Mouse (Mus musculus): ENCODE results near the gene Cst13. TPM values are rescaled to one million over a fixed set of nuclear protein-coding genes. Genes with fewer than 3 reads are reported as not detected.
A peak's percentile ranks its signal among the peaks of the same experiment; 100 is the strongest.

The Cst13 gene
- total RNA-seq, 2 experiments from 2014 or later: not detected

- DNase-seq (ENCODE audit: low spot score in 2 of 2): peak in 1 of 2 experiments; percentile 40
- intact Hi-C loops (cut with DNase I): no loop called here
These were observed 53.0 kb downstream of the Cst13 start for GRCm38 (mm10) chr2:148872860-148873259.

GRCm38 (mm10) chr2:148874224-148874616 is 54.3 kb downstream of the Cst13 start:
- intact Hi-C loops (cut with DNase I): loop anchor here (2.0 kb wide), 1 partner anchor 27 kb away; no protein-coding TSS in a partner anchor
- DNase-seq (ENCODE audit: low spot score in 2 of 2): no peak

- intact Hi-C loops (cut with DNase I): loop anchor here (2.0 kb wide), 1 partner anchor 26 kb away; no protein-coding TSS in a partner anchor
- peak in 1 of 2 experiments; percentile 33 for DNase-seq (ENCODE audit: low spot score in 2 of 2)
These were observed 54.9 kb downstream of the Cst13 start for GRCm38 (mm10) chr2:148874617-148875334.

- intact Hi-C loops (cut with DNase I): loop anchor here (2.0 kb wide), 1 partner anchor 25 kb away; no protein-coding TSS in a partner anchor
- peak; percentile 88 to 94 for DNase-seq (ENCODE audit: low spot score in 2 of 2)
These were observed 55.5 kb downstream of the Cst13 start, which contains the start of gene Cst3 for GRCm38 (mm10) chr2:148875335-148875811. Gene Cst3, minus strand, starts transcription at chr2:148875692.

- peak in 1 of 2 experiments; percentile 48 for DNase-seq (ENCODE audit: low spot score in 2 of 2)
- intact Hi-C loops (cut with DNase I): no loop called here
These were observed 57.3 kb downstream of the Cst13 start for GRCm38 (mm10) chr2:148877016-148877770.

GRCm38 (mm10) chr2:148878641-148879130 is 58.8 kb downstream of the Cst13 start:
- no peak for DNase-seq (ENCODE audit: low spot score in 2 of 2)

GRCm38 (mm10) chr2:148879199-148879598 is 59.3 kb downstream of the Cst13 start:
- intact Hi-C loops (cut with DNase I): no loop called here
- no peak for DNase-seq (ENCODE audit: low spot score in 2 of 2)

More at GRCm38 (mm10) chr2:148878641-148879130, 58.8 kb downstream of the Cst13 start:
- intact Hi-C loops (cut with DNase I): no loop called here

Other genes with a start within 250 kb of the Cst13 start
- gene Nxt1, start 147.5 kb upstream of the Cst13 start, total RNA-seq (2021): 10 to 100 TPM; 11.6 to 13.5 TPM
- gene Gzf1, start 139.1 kb upstream of the Cst13 start, total RNA-seq (2021): 10 to 100 TPM; 28.9 to 30.9 TPM
- gene Napb, start 87.6 kb upstream of the Cst13 start, total RNA-seq (2021): 100 to 1,000 TPM; 333 to 361 TPM
- under 1 TPM in 1 of 2 experiments, not detected in 1; 0.99 TPM for gene Cstl1, start 69.7 kb upstream of the Cst13 start, total RNA-seq (2021)
- gene Cst11, start 48.6 kb upstream of the Cst13 start, total RNA-seq (2021): not detected
- not detected for gene 8030411F24Rik, start 38.1 kb upstream of the Cst13 start, total RNA-seq (2021)
- gene Cst12, start 30.7 kb upstream of the Cst13 start, total RNA-seq (2021): 1 to 10 TPM; 2.4 to 2.7 TPM
- gene Cst8, start 21.3 kb upstream of the Cst13 start, total RNA-seq (2021): not detected
- not detected for gene Cst9, start 15.1 kb downstream of the Cst13 start, total RNA-seq (2021)
- not detected for gene 9230104L09Rik, start 45.0 kb downstream of the Cst13 start, total RNA-seq (2021)
- 1,000 to 10,000 TPM; 1,805 to 1,873 TPM for gene Cst3, start 55.6 kb downstream of the Cst13 start, total RNA-seq (2021)
- not detected for gene Gm1330, start 183.2 kb downstream of the Cst13 start, total RNA-seq (2021)
- gene Gm10750, start 197.2 kb downstream of the Cst13 start, total RNA-seq (2021): not detected